Mouse (Mus musculus) MEL-GATA-1-ER (cell line): ENCODE measurements around the gene Il2rb.

Experiments
- DNase-seq: peaks from one replicate; pipeline ENCODE4 v3.0.0-alpha.2; 2012; ENCODE audit warnings: low read depth; ENCODE audit errors: extremely low read depth

The Il2rb gene

GRCm38 (mm10) chr15:78447746-78448535 lies 47.1 kb downstream of the Il2rb start:
- DNase-seq = peak; percentile 72

DNA sequence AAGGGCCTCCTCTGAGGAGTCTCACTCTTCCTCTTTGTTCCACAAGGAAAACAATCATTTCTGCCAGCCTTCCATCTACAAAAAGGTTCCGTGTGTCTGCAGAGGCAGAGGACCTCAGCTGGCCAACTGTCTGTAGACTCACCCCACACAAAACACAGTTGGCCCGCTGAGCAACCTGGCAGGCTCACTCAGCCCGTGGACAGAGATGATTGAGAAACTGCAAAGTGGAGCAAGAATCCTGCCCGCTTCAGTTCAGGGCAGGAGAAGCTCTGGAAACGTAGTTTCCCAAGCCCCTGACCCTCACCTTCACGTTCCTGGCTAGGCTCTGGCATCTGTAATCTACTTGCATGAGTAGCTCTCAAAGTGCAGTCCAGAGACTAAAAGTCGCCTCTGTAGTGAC lies 48.0 kb downstream of the Il2rb start:
- no peak for DNase-seq

- no peak for DNase-seq
Observed at GRCm38 (mm10) chr15:78443857-78444256, 51.2 kb downstream of the Il2rb start.

DNA sequence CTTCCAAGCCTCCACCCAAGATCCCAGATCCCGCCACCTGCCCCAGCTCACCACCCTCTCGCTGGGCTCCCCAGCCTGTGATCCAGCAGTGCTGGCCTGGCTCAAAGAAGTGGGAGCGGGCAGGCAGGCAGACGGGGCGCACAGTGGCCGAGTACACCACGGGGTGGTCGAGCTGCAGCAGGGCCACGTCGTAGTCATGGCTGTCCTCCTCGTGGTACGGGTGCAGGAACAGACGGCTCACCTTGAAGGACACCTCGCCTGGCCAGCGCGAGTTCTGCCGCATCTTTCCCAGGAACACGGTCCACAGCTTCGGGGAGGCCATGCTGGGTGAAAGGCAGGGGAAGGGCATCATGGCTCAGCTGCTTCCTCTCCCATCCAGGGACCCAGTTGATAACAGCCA lies 52.8 kb downstream of the Il2rb start:
- no peak for DNase-seq

GRCm38 (mm10) chr15:78438973-78439372 lies 56.1 kb downstream of the Il2rb start:
- no peak for DNase-seq

- DNase-seq = no peak
Observed at GRCm38 (mm10) chr15:78438505-78438904, 56.6 kb downstream of the Il2rb start.

DNA sequence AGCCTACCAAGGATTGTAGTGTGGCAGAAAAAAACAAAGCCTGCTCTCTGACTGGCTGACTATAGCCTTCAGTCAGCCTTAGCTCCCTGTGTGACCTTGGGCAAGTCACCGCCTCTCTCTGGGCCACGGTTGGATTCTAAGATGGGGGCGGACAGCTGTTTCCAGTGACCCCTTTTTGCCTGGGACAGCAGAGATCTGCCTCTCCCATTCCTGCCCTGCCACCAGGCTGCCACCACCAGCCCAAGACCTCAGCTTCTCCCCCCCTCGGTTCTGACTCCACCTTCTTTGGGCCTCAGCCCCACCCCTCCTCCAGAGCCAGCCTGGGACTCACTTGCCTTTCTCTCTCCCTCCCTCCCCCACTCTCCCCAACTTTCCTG lies 57.1 kb downstream of the Il2rb start:
- DNase-seq = no peak

- no peak for DNase-seq
Observed at GRCm38 (mm10) chr15:78437237-78438017, 57.6 kb downstream of the Il2rb start.

GRCm38 (mm10) chr15:78436380-78437192 lies 58.5 kb downstream of the Il2rb start:
- no peak for DNase-seq

GRCm38 (mm10) chr15:78435681-78436080 lies 59.4 kb downstream of the Il2rb start:
- no peak for DNase-seq

- no peak for DNase-seq
Observed at GRCm38 (mm10) chr15:78434896-78435520, 60.1 kb downstream of the Il2rb start.

GRCm38 (mm10) chr15:78431541-78432121 lies 63.4 kb downstream of the Il2rb start:
- no peak for DNase-seq

DNA sequence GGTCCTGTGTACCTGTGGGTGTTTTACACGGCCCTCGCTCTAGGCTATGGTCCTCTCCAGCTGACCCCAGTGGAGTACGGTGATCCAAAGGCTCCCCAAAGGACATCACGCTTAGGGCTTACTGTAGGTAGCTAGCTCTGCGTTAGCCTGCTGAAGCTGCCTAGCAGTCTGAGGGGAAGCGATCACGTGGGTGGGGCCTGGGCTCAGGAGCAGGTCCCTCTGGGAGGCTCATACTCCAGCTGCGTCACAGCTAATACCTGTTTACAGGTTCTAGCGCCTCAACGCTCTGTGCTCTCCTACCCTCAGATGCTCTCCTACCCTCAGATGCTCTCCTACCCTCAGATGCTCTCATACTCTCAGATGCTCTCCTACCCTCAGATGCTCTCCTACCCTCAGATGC lies 64.2 kb downstream of the Il2rb start:
- DNase-seq = no peak

GRCm38 (mm10) chr15:78429871-78430622 lies 65.0 kb downstream of the Il2rb start:
- no peak for DNase-seq
